ENCODE assay signal across 8 mouse cellular contexts in the genomic region with DNA sequence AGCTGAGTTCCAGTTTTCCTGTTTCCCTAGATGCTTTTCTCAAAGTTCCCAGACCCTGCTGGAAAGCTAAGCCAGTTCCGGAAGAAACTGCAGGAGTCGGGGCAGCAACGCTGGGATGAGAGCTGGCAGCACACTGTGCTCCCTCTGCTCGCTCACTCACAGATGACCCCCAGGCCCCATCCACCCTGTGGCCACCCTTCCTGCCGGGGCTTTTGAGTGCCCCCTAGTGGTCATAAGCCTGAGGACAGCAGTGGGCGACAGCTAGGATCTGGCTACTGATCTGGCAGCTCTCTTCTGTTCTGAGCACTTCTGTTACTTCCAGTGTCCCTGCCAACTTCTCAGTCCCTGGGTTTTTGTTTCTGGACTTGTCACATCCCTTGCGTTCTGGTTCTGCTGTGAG. TPM values are rescaled to one million over a fixed set of nuclear protein-coding genes. Genes with fewer than 3 reads are reported as not detected.
DNase-seq lines count a peak whose midpoint lies in the region; ATAC-seq and TF ChIP-seq lines count a peak whose summit lies in the region.

No protein-coding gene starts in this region.

- TF ChIP-seq EP300 in heart, adult 2 months (IDR thresholded peaks at IDR 0.05; ENCODE audit: insufficient read depth, low read depth, low read length), result no peak
- TF ChIP-seq EP300 in liver, postnatal 0 days (IDR thresholded peaks at IDR 0.05; ENCODE audit: low read depth), result no peak

- H3K79me2 ChIP-seq in heart, adult 2 months (replicated peaks; ENCODE audit: control insufficient read depth, insufficient read depth, low read length), result no peaks in the 10 kb centered on the region

- H3K4me1 ChIP-seq in heart, adult 2 months (ENCODE audit: control insufficient read depth, insufficient read depth, low read length), result no peaks in the 10 kb centered on the region
- H3K4me1 ChIP-seq in kidney, embryonic 15.5 days, result no peaks in the 10 kb centered on the region
- no peaks in the 10 kb centered on the region for H3K4me1 ChIP-seq in liver, postnatal 0 days (ENCODE audit: insufficient read depth)

- peak; percentile 49 for DNase-seq in CD4-positive helper T cell, adult 2 months (ENCODE audit: low read depth, low spot score)
- DNase-seq in R1 (ENCODE audit: low read depth, low spot score), result peak; percentile 72
- DNase-seq in heart, adult 2 months, result peak; percentile 71 to 79
- DNase-seq in liver, postnatal 0 days, result peak; percentile 68
- DNase-seq in ovary, postnatal 36 days (ENCODE audit: low spot score), result peak; percentile 70
- peak; percentile 55 for DNase-seq in urinary bladder, postnatal 25 days (ENCODE audit: low spot score)

- intact Hi-C loops in heart, adult 2 months (cut with DNase I), result loop anchor here (1.0 kb wide), 1 partner anchor 42 kb away; no protein-coding TSS in a partner anchor

- no peak for TF ChIP-seq POLR2A in heart, adult 2 months (IDR thresholded peaks at IDR 0.05; ENCODE audit: insufficient read depth, low read depth, low read length)

- no peaks in the 10 kb centered on the region for H3K27me3 ChIP-seq in heart, adult 2 months (ENCODE audit: control insufficient read depth, insufficient read depth, low read length)
- no peaks in the 10 kb centered on the region for H3K27me3 ChIP-seq in kidney, embryonic 15.5 days
- H3K27me3 ChIP-seq in liver, postnatal 0 days (ENCODE audit: insufficient read depth, low read length), result no peaks in the 10 kb centered on the region

- H3K36me3 ChIP-seq in heart, adult 2 months (ENCODE audit: control insufficient read depth, insufficient read depth, low read length), result no peaks in the 10 kb centered on the region
- peaks cover 92% of the 10 kb centered on the region for H3K36me3 ChIP-seq in kidney, embryonic 15.5 days
- peaks cover 42% of the 10 kb centered on the region for H3K36me3 ChIP-seq in liver, postnatal 0 days (replicated peaks; ENCODE audit: insufficient read depth, low read length)

- no peak overlapping the region for H3K4me2 ChIP-seq in kidney, embryonic 15.5 days
- no peak overlapping the region for H3K4me2 ChIP-seq in liver, postnatal 0 days (ENCODE audit: low read depth, low read length)

- 0 out of 2 replicates have a peak, but pooled peaks have one; percentile 99 for TF ChIP-seq CTCF in heart, adult 2 months (IDR thresholded peaks at IDR 0.05)
- TF ChIP-seq CTCF in liver, postnatal 0 days (IDR thresholded peaks at IDR 0.05; ENCODE audit: low read depth), result peak; percentile 88

- no peaks in the 10 kb centered on the region for H3K9me3 ChIP-seq in kidney, embryonic 15.5 days (replicated peaks)
- H3K9me3 ChIP-seq in liver, postnatal 0 days (ENCODE audit: low read length), result no peaks in the 10 kb centered on the region

- no peak overlapping the region for H3K4me3 ChIP-seq in heart, adult 2 months
- H3K4me3 ChIP-seq in kidney, embryonic 15.5 days (replicated peaks), result no peak overlapping the region
- H3K4me3 ChIP-seq in liver, postnatal 0 days (ENCODE audit: low read depth, low read length), result no peak overlapping the region

- WGBS in heart, adult 2 months, result 25% methylated on average over 7 of the region's 7 CpGs
- 37% methylated on average over 7 of the region's 7 CpGs for WGBS in kidney, embryonic 15.5 days
- 51% methylated on average over 7 of the region's 7 CpGs for WGBS in liver, postnatal 0 days (ENCODE audit: insufficient replicate concordance)

- H3K27ac ChIP-seq in heart, adult 2 months, result no peak overlapping the region
- no peak overlapping the region for H3K27ac ChIP-seq in kidney, embryonic 15.5 days
- H3K27ac ChIP-seq in liver, postnatal 0 days (ENCODE audit: low read depth), result no peak overlapping the region

- peak; percentile 94 for ATAC-seq in common myeloid progenitor, adult 5-6 weeks (replicated peaks; ENCODE audit: low read depth, poor library complexity, severe bottlenecking)
- ATAC-seq in kidney, embryonic 15.5 days (replicated peaks; ENCODE audit: low FRiP score), result peak; percentile 59; the same call in 1 of the 2 replicates
- ATAC-seq in liver, postnatal 0 days, result peak; percentile 66; the same call in 1 of the 2 replicates

- H3K9ac ChIP-seq in heart, adult 2 months (ENCODE audit: low read depth, low read length), result no peak overlapping the region
- H3K9ac ChIP-seq in kidney, embryonic 15.5 days, result no peak overlapping the region
- H3K9ac ChIP-seq in liver, postnatal 0 days (replicated peaks), result no peak overlapping the region

RNA-seq across cellular contexts. Expression of a gene that starts 11.0 kb away (rescaled TPM):
- total RNA-seq in common myeloid progenitor, adult 5-6 weeks (2017), result 21.5 and 23.6 TPM in 2 replicates
- total RNA-seq in heart, adult 2 months (2021), result 10 to 100 TPM; 12.0 to 12.5 TPM
- polyA plus RNA-seq in heart, adult 2 months (2012; rRNA removed), result 34.0 and 37.1 TPM in 2 replicates
- polyA plus RNA-seq in kidney, embryonic 15.5 days (2015; fragmentation: Nextera tagmentation; extraction: Ambion mirVana), result 32.8 and 35.8 TPM in 2 replicates
- polyA plus RNA-seq in liver, postnatal 0 days (2015; fragmentation: Nextera tagmentation; extraction: Ambion mirVana), result 16.3 and 16.9 TPM in 2 replicates

RNA-seq across cellular contexts. Expression of a gene that starts 11.4 kb away (rescaled TPM):
- 16.9 and 30.5 TPM in 2 replicates for total RNA-seq in common myeloid progenitor, adult 5-6 weeks (2017)
- total RNA-seq in heart, adult 2 months (2021), result 1 to 10 TPM; 6.9 to 8.2 TPM
- polyA plus RNA-seq in heart, adult 2 months (2012; rRNA removed), result 27.9 and 29.7 TPM in 2 replicates
- polyA plus RNA-seq in kidney, embryonic 15.5 days (2015; fragmentation: Nextera tagmentation; extraction: Ambion mirVana), result 26.4 and 31.9 TPM in 2 replicates
- 8.3 and 8.9 TPM in 2 replicates for polyA plus RNA-seq in liver, postnatal 0 days (2015; fragmentation: Nextera tagmentation; extraction: Ambion mirVana)

RNA-seq across cellular contexts. Expression of a gene that starts 22.3 kb away (rescaled TPM):
- not detected in 2 replicates for total RNA-seq in common myeloid progenitor, adult 5-6 weeks (2017)
- total RNA-seq in heart, adult 2 months (2021), result 10 to 100 TPM; 17.4 to 19.9 TPM
- polyA plus RNA-seq in heart, adult 2 months (2012; rRNA removed), result 12.1 and 12.5 TPM in 2 replicates
- polyA plus RNA-seq in kidney, embryonic 15.5 days (2015; fragmentation: Nextera tagmentation; extraction: Ambion mirVana), result 5.1 and 5.8 TPM in 2 replicates
- polyA plus RNA-seq in liver, postnatal 0 days (2015; fragmentation: Nextera tagmentation; extraction: Ambion mirVana), result 1.8 and 2.4 TPM in 2 replicates

RNA-seq across cellular contexts. Expression of a gene that starts 40.6 kb away (rescaled TPM):
- 36.0 and 38.9 TPM in 2 replicates for total RNA-seq in common myeloid progenitor, adult 5-6 weeks (2017)
- total RNA-seq in heart, adult 2 months (2021), result 10 to 100 TPM; 11.3 to 15.7 TPM
- polyA plus RNA-seq in heart, adult 2 months (2012; rRNA removed), result 22.7 and 24.2 TPM in 2 replicates
- polyA plus RNA-seq in kidney, embryonic 15.5 days (2015; fragmentation: Nextera tagmentation; extraction: Ambion mirVana), result 19.4 and 21.2 TPM in 2 replicates
- polyA plus RNA-seq in liver, postnatal 0 days (2015; fragmentation: Nextera tagmentation; extraction: Ambion mirVana), result 7.3 and 7.7 TPM in 2 replicates
